8 mouse cellular contexts compared by ENCODE assay signal in genomic region chr3:88553880-88554586, GRCm38 (mm10). TPM values are rescaled to one million over a fixed set of nuclear protein-coding genes. Genes with fewer than 3 reads are reported as not detected.
A peak's percentile ranks its signal among the peaks of the same experiment; 100 is the strongest.
DNase-seq lines count a peak whose midpoint lies in the region; ATAC-seq lines count a peak whose summit lies in the region.

No protein-coding gene starts in this region.

- no peaks in the 10 kb centered on the region for H3K27me3 ChIP-seq in midbrain, embryonic 11.5 days (ENCODE audit: control insufficient read depth, insufficient read depth, low read length)

- H3K4me3 ChIP-seq in midbrain, embryonic 11.5 days (ENCODE audit: low read depth, low read length) = peak overlapping the region; percentile 79

- H3K9me3 ChIP-seq in midbrain, embryonic 11.5 days (ENCODE audit: control insufficient read depth, low read length) = no peaks in the 10 kb centered on the region

- H3K27ac ChIP-seq in midbrain, embryonic 11.5 days (ENCODE audit: low read depth, low read length) = peak overlapping the region; percentile 93

- ATAC-seq in granulocyte monocyte progenitor cell, adult 5-6 weeks (replicated peaks; ENCODE audit: poor library complexity, severe bottlenecking) = peak; percentile 8; the same call in 1 of the 2 replicates
- peak; percentile 71 for ATAC-seq in midbrain, embryonic 11.5 days (ENCODE audit: low FRiP score)
- no peak for ATAC-seq in monocyte, adult 5-6 weeks (replicated peaks; ENCODE audit: insufficient number of reproducible peaks, low FRiP score, low TSS enrichment, poor library complexity, severe bottlenecking)

- H3K36me3 ChIP-seq in midbrain, embryonic 11.5 days (ENCODE audit: control insufficient read depth, insufficient read depth, low read length) = peaks cover 17% of the 10 kb centered on the region; the same call in 1 of the 2 replicates

- peak; percentile 30 for DNase-seq in urinary bladder, postnatal 14 days (ENCODE audit: low spot score)
- DNase-seq in urinary bladder, postnatal 10 days (ENCODE audit: low spot score) = no peak
- DNase-seq in cerebellum, postnatal 36 days = peak; percentile 54 to 64
- DNase-seq in left cerebral cortex, postnatal 25 days (ENCODE audit: low spot score in 2 of 2) = peak; percentile 42 to 66
- DNase-seq in midbrain, embryonic 11.5 days (ENCODE audit: low spot score, missing footprints) = no peak
- peak; percentile 61 for DNase-seq in telencephalon, adult 2 months (ENCODE audit: low read depth, low spot score)

- intact Hi-C loops in left cerebral cortex, postnatal 25 days (cut with DNase I) = loop anchor here (5.0 kb wide), 1 partner anchor 667 kb away; the partner anchor contains the start of gene Prcc

- H3K9ac ChIP-seq in midbrain, embryonic 11.5 days (ENCODE audit: low read length) = peak overlapping the region; percentile 80

- under 1% methylated on average over 40 of the region's 41 CpGs for WGBS in midbrain, embryonic 11.5 days

- peaks cover 13% of the 10 kb centered on the region for H3K4me1 ChIP-seq in midbrain, embryonic 11.5 days (ENCODE audit: control insufficient read depth, insufficient read depth, low read length)

- H3K4me2 ChIP-seq in midbrain, embryonic 11.5 days = peak overlapping the region; percentile 66

RNA-seq across cellular contexts. Expression of gene Ubqln4, which starts 0.5 kb away (rescaled TPM):
- 64.7 and 67.9 TPM in 2 replicates for total RNA-seq in granulocyte monocyte progenitor cell, adult 5-6 weeks (2014; fragmentation: Nextera tagmentation)
- total RNA-seq in granulocyte monocyte progenitor cell, adult 5-6 weeks (2017) = 37.9 and 39.6 TPM in 2 replicates
- 100 to 1,000 TPM; 128 to 129 TPM for total RNA-seq in left cerebral cortex, postnatal 25 days (2021)
- polyA plus RNA-seq in midbrain, embryonic 11.5 days (2014; fragmentation: Nextera tagmentation; extraction: Ambion mirVana) = 72.4 and 73.0 TPM in 2 replicates
- total RNA-seq in monocyte, adult 5-6 weeks (2017) = 14.7 to 25.7 TPM (median 19.6 TPM) in 3 replicates

RNA-seq across cellular contexts. Expression of gene Lamtor2, which starts 1.2 kb away (rescaled TPM):
- total RNA-seq in granulocyte monocyte progenitor cell, adult 5-6 weeks (2014; fragmentation: Nextera tagmentation) = 60.7 and 74.3 TPM in 2 replicates
- 102 and 122 TPM in 2 replicates for total RNA-seq in granulocyte monocyte progenitor cell, adult 5-6 weeks (2017)
- total RNA-seq in left cerebral cortex, postnatal 25 days (2021) = 10 to 100 TPM; 96.9 to 99.5 TPM
- 87.2 and 103 TPM in 2 replicates for polyA plus RNA-seq in midbrain, embryonic 11.5 days (2014; fragmentation: Nextera tagmentation; extraction: Ambion mirVana)
- 61.5 to 63.7 TPM (median 63.2 TPM) in 3 replicates for total RNA-seq in monocyte, adult 5-6 weeks (2017)

RNA-seq across cellular contexts. Expression of gene Rab25, which starts 5.9 kb away (rescaled TPM):
- 1.0 and 1.2 TPM in 2 replicates for total RNA-seq in granulocyte monocyte progenitor cell, adult 5-6 weeks (2014; fragmentation: Nextera tagmentation)
- total RNA-seq in granulocyte monocyte progenitor cell, adult 5-6 weeks (2017) = not detected in 2 replicates
- not detected for total RNA-seq in left cerebral cortex, postnatal 25 days (2021)
- polyA plus RNA-seq in midbrain, embryonic 11.5 days (2014; fragmentation: Nextera tagmentation; extraction: Ambion mirVana) = 0.25 and 0.86 TPM in 2 replicates
- total RNA-seq in monocyte, adult 5-6 weeks (2017) = 0.97 TPM in 1 of 3 replicates, not detected in the others

RNA-seq across cellular contexts. Expression of gene Ssr2, which starts 21.6 kb away (rescaled TPM):
- total RNA-seq in granulocyte monocyte progenitor cell, adult 5-6 weeks (2014; fragmentation: Nextera tagmentation) = 401 and 434 TPM in 2 replicates
- total RNA-seq in granulocyte monocyte progenitor cell, adult 5-6 weeks (2017) = 225 and 243 TPM in 2 replicates
- 100 to 1,000 TPM in 1 of 2 experiments, 10 to 100 TPM in 1; 97.7 to 106 TPM for total RNA-seq in left cerebral cortex, postnatal 25 days (2021)
- polyA plus RNA-seq in midbrain, embryonic 11.5 days (2014; fragmentation: Nextera tagmentation; extraction: Ambion mirVana) = 154 and 157 TPM in 2 replicates
- total RNA-seq in monocyte, adult 5-6 weeks (2017) = 23.2 to 70.0 TPM (median 35.5 TPM) in 3 replicates

RNA-seq across cellular contexts. Expression of gene Mex3a, which starts 21.8 kb away (rescaled TPM):
- 3.8 and 5.1 TPM in 2 replicates for total RNA-seq in granulocyte monocyte progenitor cell, adult 5-6 weeks (2014; fragmentation: Nextera tagmentation)
- 1.7 and 2.5 TPM in 2 replicates for total RNA-seq in granulocyte monocyte progenitor cell, adult 5-6 weeks (2017)
- total RNA-seq in left cerebral cortex, postnatal 25 days (2021) = 1 to 10 TPM; 2.8 to 3.0 TPM
- 44.5 and 45.1 TPM in 2 replicates for polyA plus RNA-seq in midbrain, embryonic 11.5 days (2014; fragmentation: Nextera tagmentation; extraction: Ambion mirVana)
- total RNA-seq in monocyte, adult 5-6 weeks (2017) = 0.19 to 0.39 TPM in 2 of 3 replicates, not detected in the other

Comparison
In these comparisons a context has a peak if more than half of its experiments do, and no peak if none do; other contexts are left out.
1. DNase-seq: peak in urinary bladder, postnatal 14 days (single experiment), cerebellum, postnatal 36 days (2 of 2), left cerebral cortex, postnatal 25 days (2 of 2) and telencephalon, adult 2 months (single experiment); none in urinary bladder, postnatal 10 days (single experiment) and midbrain, embryonic 11.5 days (single experiment).